Mouse (Mus musculus) liver, embryonic 12.5 days (tissue): ENCODE results near the gene Man1a. TPM values are rescaled to one million over a fixed set of nuclear protein-coding genes. Genes with fewer than 3 reads are reported as not detected.

ENCODE experiments used
- ATAC-seq: fragments of 200-750 bp; cut with Nextera tagmentation; 2 replicates; pipeline ENCODE4 v1.8.0; 2017; ENCODE audit warnings: moderate number of reproducible peaks, mild to moderate bottlenecking, moderate library complexity
- H3K27ac ChIP-seq: fragments of 300-500 bp; sonication (generic); 2 replicates; pipeline ENCODE4 v1.5.1; 2016; ENCODE audit warnings: mild to moderate bottlenecking
- H3K27me3 ChIP-seq: fragments of 300-500 bp; sonication (generic); replicated peaks from 2 replicates; pipeline ENCODE4 v1.6.1; 2016; ENCODE audit warnings: mild to moderate bottlenecking, moderate library complexity
- H3K36me3 ChIP-seq: fragments of 300-500 bp; sonication (generic); 2 replicates; pipeline ENCODE4 v1.6.1; 2016; ENCODE audit warnings: mild to moderate bottlenecking, moderate library complexity
- H3K4me1 ChIP-seq: fragments of 300-500 bp; sonication (generic); 2 replicates; pipeline ENCODE4 v1.6.1; 2016
- H3K4me2 ChIP-seq: fragments of 300-500 bp; sonication (generic); 2 replicates; pipeline ENCODE4 v1.6.1; 2016; ENCODE audit warnings: mild to moderate bottlenecking, moderate library complexity
- H3K4me3 ChIP-seq: fragments of 300-500 bp; sonication (generic); 2 replicates; pipeline ENCODE4 v1.5.1; 2016; ENCODE audit warnings: mild to moderate bottlenecking, moderate library complexity
- H3K9ac ChIP-seq: fragments of 300-500 bp; sonication (generic); 2 replicates; pipeline ENCODE4 v1.6.1; 2016; ENCODE audit warnings: mild to moderate bottlenecking, moderate library complexity
- H3K9me3 ChIP-seq: fragments of 300-500 bp; sonication (generic); replicated peaks from 2 replicates; pipeline ENCODE4 v1.6.1; 2016; ENCODE audit warnings: mild to moderate bottlenecking, moderate library complexity
- WGBS: fragments of 180-500 bp; shearing (Covaris S2); methylation state at CpG from one replicate; pipeline ENCODE4 v1.1.7; 2016; ENCODE audit not compliant: insufficient replicate concordance; 5-methylcytosine and 5-hydroxymethylcytosine counted together
- polyA plus RNA-seq: library from polyadenylated mRNA; unstranded; fragments of >200 nt; fragmentation: Nextera tagmentation; extraction: Ambion mirVana; gene quantifications from 2 replicates; pipeline ENCODE4 v1.2.1, GENCODE M21; 2016

Gene Man1a
- polyA plus RNA-seq, 1 experiment from 2014 or later = 16.8 TPM

DNA sequence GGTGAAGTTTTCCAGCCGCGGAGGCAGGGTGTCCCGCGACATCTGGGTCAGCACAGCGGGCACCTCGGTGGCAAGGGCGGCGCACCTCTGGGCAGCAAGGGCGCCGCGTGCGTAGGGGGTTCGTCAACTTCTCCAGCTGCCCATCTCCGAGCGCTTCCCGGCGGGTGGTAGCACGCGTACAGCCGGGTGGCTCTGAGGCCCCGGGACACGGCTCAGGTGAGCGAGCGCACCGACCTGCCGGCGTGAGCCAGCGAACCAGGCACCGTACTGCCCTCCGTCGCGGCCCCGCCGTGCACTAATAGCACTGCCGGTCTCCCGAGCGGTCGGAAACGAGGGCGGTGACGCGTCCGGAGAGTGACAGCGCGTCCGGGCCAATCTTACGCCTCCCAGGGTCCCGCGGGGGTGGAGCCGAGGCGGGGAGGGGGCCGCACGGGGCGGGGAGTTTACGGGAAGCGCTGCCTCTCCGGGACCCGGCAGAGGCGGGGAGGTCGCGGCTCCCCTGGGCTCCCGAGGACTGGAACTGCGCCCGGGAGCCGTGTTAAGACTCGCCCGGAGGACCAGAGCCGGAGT lies 883 bp downstream of the Man1a start:
- Histone ChIP-seq H3K4me3 (peak overlapping the region; percentile 93), H3K27me3 (no peaks in the 10 kb centered on the region), H3K27ac (peak overlapping the region; percentile 83), H3K36me3 (peaks cover 21% of the 10 kb centered on the region), H3K9me3 (no peaks in the 10 kb centered on the region), H3K9ac (peak overlapping the region; percentile 95), H3K4me1 (peaks cover 49% of the 10 kb centered on the region), H3K4me2 (peak overlapping the region; percentile 93)
- WGBS = 1% methylated on average over 68 of the region's 68 CpGs
- ATAC-seq = peak; percentile 98

GRCm38 (mm10) chr10:54074609-54075421 lies 1.6 kb downstream of the Man1a start:
- peaks cover 56% of the 10 kb centered on the region for H3K4me1 ChIP-seq

DNA sequence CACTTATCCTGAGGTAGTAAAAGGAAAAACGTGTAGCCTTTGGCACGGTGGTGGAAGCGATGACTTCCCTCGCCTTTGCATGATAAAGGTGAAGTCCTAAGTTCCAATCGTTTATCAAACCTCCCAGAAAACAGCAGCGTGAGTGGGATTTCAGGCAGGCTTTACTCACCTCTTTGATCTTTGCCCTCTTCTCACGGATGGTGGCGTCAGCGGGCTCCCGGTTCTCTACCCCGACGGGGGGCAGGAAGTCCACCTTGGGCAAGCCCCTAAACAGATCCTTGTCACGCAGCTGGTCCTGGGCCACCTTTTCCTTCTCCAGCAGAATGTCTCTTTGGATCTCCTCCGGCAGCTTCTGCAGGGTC lies 2.2 kb downstream of the Man1a start:
- peak overlapping the region; percentile 83 for H3K27ac ChIP-seq

More at GRCm38 (mm10) chr10:54074609-54075421, 1.6 kb downstream of the Man1a start:
- Histone ChIP-seq H3K9me3 (no peaks in the 10 kb centered on the region), H3K27me3 (no peaks in the 10 kb centered on the region), H3K9ac (peak overlapping the region; percentile 95), H3K36me3 (peaks cover 27% of the 10 kb centered on the region), H3K4me2 (peak overlapping the region; percentile 93), H3K27ac (peak overlapping the region; percentile 83), H3K4me3 (peak overlapping the region; percentile 93)
- peak; percentile 14 for ATAC-seq
- under 1% methylated on average over 73 of the region's 73 CpGs for WGBS

DNA sequence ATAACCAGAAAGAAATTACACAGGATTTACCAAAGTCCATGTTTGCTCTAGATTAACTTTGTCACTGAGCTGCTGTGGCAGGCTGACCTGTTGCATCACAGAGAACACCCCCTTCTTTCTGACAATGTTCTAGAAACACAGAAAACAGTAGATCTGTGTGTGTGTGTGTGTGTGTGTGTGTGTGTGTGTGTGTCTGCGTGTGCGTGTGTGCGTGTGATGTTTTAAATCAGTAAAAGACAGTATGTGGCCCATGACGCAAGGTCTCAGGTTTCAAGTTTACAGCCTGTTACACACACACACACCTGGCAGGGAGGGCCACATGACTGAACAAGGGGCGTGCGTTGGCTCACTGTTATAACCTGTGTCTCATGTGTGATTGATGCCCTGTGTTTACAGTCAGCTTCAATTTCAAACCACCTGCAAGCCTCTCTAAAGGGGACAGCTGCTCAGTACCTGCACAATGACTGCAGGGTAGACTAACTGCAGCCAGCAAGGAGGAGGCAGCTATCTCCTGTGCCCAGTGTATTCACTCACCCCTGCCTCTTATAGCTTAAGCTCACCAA lies 2.7 kb downstream of the Man1a start:
- H3K4me1 ChIP-seq = peaks cover 59% of the 10 kb centered on the region
- no peaks in the 10 kb centered on the region for H3K27me3 ChIP-seq
- peak overlapping the region; percentile 95 for H3K9ac ChIP-seq
- peak overlapping the region; percentile 83 for H3K27ac ChIP-seq
- H3K4me2 ChIP-seq = peak overlapping the region; percentile 93
- peaks cover 35% of the 10 kb centered on the region for H3K36me3 ChIP-seq
- 56% methylated on average over 6 of the region's 6 CpGs for WGBS
- peak overlapping the region; percentile 93 for H3K4me3 ChIP-seq
- H3K9me3 ChIP-seq = no peaks in the 10 kb centered on the region
- ATAC-seq = 0 out of 2 replicates have a peak, but pooled peaks have one; percentile 3

More for the DNA sequence above, 2.2 kb downstream of the Man1a start:
- Histone ChIP-seq H3K4me3 (peak overlapping the region; percentile 93), H3K9me3 (no peaks in the 10 kb centered on the region), H3K4me1 (peaks cover 59% of the 10 kb centered on the region), H3K4me2 (peak overlapping the region; percentile 93), H3K27me3 (no peaks in the 10 kb centered on the region), H3K36me3 (peaks cover 32% of the 10 kb centered on the region), H3K9ac (peak overlapping the region; percentile 95)
- WGBS = 1% methylated on average over 14 of the region's 14 CpGs
- ATAC-seq = 0 out of 2 replicates have a peak, but pooled peaks have one; percentile 6

DNA sequence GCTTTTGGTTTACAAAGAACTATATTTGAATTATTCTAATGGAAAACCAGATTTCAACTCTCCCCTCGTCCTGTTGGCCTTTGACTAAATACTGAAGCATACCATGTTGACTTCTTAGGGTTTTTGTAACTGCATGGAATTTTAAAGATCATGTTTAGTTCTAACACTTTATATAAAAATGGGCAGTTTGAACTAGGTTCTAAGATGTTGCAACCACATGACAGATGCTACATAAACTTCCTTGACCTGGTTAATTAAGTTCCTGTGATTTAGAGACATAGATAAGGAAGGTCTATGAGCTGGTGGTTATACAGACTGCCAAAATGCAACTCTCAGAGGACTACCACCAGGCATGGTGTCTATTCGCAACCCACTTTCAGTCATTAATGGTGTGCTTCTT lies 4.1 kb downstream of the Man1a start:
- Histone ChIP-seq H3K4me2 (peak overlapping the region; percentile 93), H3K4me1 (peaks cover 66% of the 10 kb centered on the region), H3K4me3 (peak overlapping the region; percentile 93), H3K27ac (no peak overlapping the region), H3K9ac (peak overlapping the region; percentile 95), H3K9me3 (no peaks in the 10 kb centered on the region), H3K36me3 (peaks cover 48% of the 10 kb centered on the region), H3K27me3 (no peaks in the 10 kb centered on the region)
- no peak for ATAC-seq
- WGBS = 78% methylated on average over 2 of the region's 2 CpGs

- no peaks in the 10 kb centered on the region for H3K27me3 ChIP-seq
- peaks cover 64% of the 10 kb centered on the region for H3K36me3 ChIP-seq
- peaks cover 59% of the 10 kb centered on the region for H3K4me1 ChIP-seq
- no peak overlapping the region for H3K27ac ChIP-seq
- H3K4me2 ChIP-seq = peak overlapping the region; percentile 93
- H3K9ac ChIP-seq = no peak overlapping the region
- 78% methylated on average over 5 of the region's 5 CpGs for WGBS
- H3K4me3 ChIP-seq = no peak overlapping the region
- no peaks in the 10 kb centered on the region for H3K9me3 ChIP-seq
- no peak for ATAC-seq
Measured at GRCm38 (mm10) chr10:54070496-54070895, 5.9 kb downstream of the Man1a start.

DNA sequence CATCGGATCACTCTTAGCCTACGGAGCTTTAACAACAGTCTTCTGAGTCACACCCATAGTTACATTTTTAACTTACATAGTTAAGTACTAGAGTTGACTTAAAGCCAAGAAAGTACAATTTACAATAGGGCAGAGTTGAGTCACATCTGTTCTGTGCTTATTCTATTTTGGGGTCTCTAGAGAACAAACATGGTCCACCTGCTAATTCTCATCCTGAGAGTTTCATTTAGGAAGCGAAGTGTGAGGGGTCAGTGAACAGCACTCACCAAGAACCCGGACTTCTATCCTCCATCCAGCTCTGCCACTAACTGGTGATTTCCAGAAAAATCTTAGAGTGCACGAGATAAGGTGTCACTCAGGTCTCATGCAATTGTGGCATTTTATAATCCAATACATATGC lies 7.0 kb downstream of the Man1a start:
- Histone ChIP-seq H3K4me3 (no peak overlapping the region), H3K27ac (no peak overlapping the region), H3K9me3 (no peaks in the 10 kb centered on the region), H3K27me3 (no peaks in the 10 kb centered on the region), H3K36me3 (peaks cover 68% of the 10 kb centered on the region), H3K9ac (no peak overlapping the region), H3K4me1 (peaks cover 59% of the 10 kb centered on the region), H3K4me2 (no peak overlapping the region)
- ATAC-seq = no peak
- WGBS = 92% methylated on average over 5 of the region's 5 CpGs

GRCm38 (mm10) chr10:54066683-54067082 lies 9.7 kb downstream of the Man1a start:
- Histone ChIP-seq H3K36me3 (peaks cover 70% of the 10 kb centered on the region), H3K4me3 (no peak overlapping the region)
- no peak for ATAC-seq

DNA sequence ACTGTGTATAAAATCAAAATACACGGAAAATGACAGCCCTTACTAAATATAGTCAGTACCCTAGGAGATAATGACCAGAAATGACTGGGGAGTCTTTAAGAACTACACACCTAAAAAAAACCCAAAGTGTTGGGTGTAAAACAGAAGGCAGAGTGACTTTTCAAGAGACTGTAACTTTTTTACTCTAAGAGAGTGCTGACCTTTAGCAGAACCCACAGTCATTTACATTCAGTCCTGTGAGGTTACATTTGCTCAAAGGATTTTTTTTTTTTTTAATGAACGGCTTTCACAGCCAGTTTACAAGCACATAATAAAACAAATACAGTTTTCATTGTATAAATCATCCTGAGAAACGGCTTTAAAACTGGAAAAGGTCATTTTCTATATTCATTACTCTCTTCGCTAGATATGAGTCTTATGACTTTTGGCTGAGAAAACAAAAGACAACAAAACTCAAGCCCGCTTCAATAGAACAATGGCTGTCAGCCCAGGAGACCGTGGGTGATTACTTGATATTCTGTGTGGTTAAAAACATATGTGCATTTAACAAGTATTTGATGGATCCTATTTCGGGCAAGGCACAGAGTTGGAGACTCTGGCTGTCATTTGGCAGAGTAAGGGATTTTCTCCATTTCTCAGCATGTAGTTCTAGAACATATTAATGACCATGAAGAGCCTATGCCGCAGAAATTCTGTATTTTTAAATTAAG lies 12.7 kb downstream of the Man1a start:
- H3K27me3 ChIP-seq = no peaks in the 10 kb centered on the region
- ATAC-seq = no peak
- no peak overlapping the region for H3K4me3 ChIP-seq
- peaks cover 34% of the 10 kb centered on the region for H3K4me1 ChIP-seq
- WGBS = 82% methylated on average over 8 of the region's 8 CpGs
- H3K27ac ChIP-seq = no peak overlapping the region
- no peaks in the 10 kb centered on the region for H3K9me3 ChIP-seq
- no peak overlapping the region for H3K4me2 ChIP-seq
- H3K9ac ChIP-seq = no peak overlapping the region
- H3K36me3 ChIP-seq = peaks cover 73% of the 10 kb centered on the region

More at GRCm38 (mm10) chr10:54066683-54067082, 9.7 kb downstream of the Man1a start:
- Histone ChIP-seq H3K27ac (no peak overlapping the region), H3K4me1 (peaks cover 32% of the 10 kb centered on the region), H3K9me3 (no peaks in the 10 kb centered on the region), H3K9ac (no peak overlapping the region), H3K4me2 (no peak overlapping the region), H3K27me3 (no peaks in the 10 kb centered on the region)

GRCm38 (mm10) chr10:54062835-54063234 lies 13.6 kb downstream of the Man1a start:
- Histone ChIP-seq H3K27ac (no peak overlapping the region), H3K4me3 (no peak overlapping the region), H3K9me3 (no peaks in the 10 kb centered on the region), H3K4me1 (peaks cover 31% of the 10 kb centered on the region), H3K4me2 (no peak overlapping the region), H3K9ac (no peak overlapping the region), H3K27me3 (no peaks in the 10 kb centered on the region), H3K36me3 (peaks cover 71% of the 10 kb centered on the region)
- ATAC-seq = no peak
- 84% methylated on average over 11 of the region's 11 CpGs for WGBS

DNA sequence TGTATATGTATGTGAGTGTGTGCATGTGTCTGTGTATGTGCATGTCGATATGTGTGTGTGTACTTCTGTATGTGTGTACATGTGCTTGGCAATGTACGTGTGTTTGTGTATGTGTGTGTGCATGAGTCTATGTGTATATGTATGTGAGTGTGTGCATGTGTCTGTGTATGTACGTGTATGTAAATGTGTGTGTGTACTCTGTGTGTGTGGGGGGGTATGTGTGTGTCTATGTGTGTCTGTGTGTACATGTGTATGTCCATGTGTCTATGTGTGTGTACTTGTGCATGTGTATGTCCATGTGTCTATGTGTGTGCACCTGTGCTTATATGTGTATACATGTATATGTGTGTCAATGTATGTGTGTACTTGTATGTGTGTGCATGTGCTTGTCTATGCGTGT lies 15.2 kb downstream of the Man1a start:
- Histone ChIP-seq H3K9ac (no peak overlapping the region), H3K27me3 (no peaks in the 10 kb centered on the region), H3K4me1 (peaks cover 22% of the 10 kb centered on the region), H3K4me2 (no peak overlapping the region), H3K27ac (no peak overlapping the region), H3K36me3 (peaks cover 56% of the 10 kb centered on the region), H3K9me3 (no peaks in the 10 kb centered on the region), H3K4me3 (no peak overlapping the region)
- ATAC-seq = peak; percentile 24; the same call in 1 of the 2 replicates
- 90% methylated on average over 4 of the region's 4 CpGs for WGBS

DNA sequence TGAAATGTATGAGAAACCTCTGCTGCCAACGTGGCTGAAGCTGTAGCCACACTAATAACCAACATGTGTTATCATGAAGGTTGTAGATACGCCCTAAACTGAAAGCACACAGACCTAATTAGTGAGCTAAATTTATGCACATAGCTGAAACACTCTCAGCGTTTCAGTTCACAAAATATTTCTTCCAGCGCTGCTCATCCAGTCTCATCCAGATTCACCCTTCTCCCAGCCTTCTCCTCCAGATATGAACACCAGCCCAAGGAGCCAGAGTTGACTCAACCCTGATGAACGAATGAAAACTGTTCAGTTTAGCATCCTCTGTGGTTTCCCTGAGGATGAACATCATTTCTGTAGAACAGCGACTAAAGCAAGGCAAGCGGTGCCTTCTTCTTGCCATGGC lies 15.8 kb downstream of the Man1a start:
- peaks cover 50% of the 10 kb centered on the region for H3K36me3 ChIP-seq
- ATAC-seq = no peak
- H3K4me3 ChIP-seq = no peak overlapping the region
- no peak overlapping the region for H3K4me2 ChIP-seq
- no peaks in the 10 kb centered on the region for H3K27me3 ChIP-seq
- 78% methylated on average over 7 of the region's 7 CpGs for WGBS
- H3K4me1 ChIP-seq = peaks cover 22% of the 10 kb centered on the region
- H3K27ac ChIP-seq = no peak overlapping the region
- no peaks in the 10 kb centered on the region for H3K9me3 ChIP-seq
- no peak overlapping the region for H3K9ac ChIP-seq
